Mouse (Mus musculus) bone marrow macrophage, adult 2 months (primary cell): ENCODE results near the gene Ppp3r1. TPM values are rescaled to one million over a fixed set of nuclear protein-coding genes. Genes with fewer than 3 reads are reported as not detected.
A peak's percentile ranks its signal among the peaks of the same experiment; 100 is the strongest.

Experiments used
- H3K27ac ChIP-seq: 2 replicates; pipeline ENCODE4 v1.5.1; 2012; ENCODE audit warnings: low read depth, low read length; ENCODE audit not compliant: insufficient read depth
- H3K4me1 ChIP-seq: 2 replicates; pipeline ENCODE4 v1.6.1; 2012; ENCODE audit warnings: low read length; ENCODE audit not compliant: control insufficient read depth, insufficient read depth
- H3K4me3 ChIP-seq: 2 replicates; pipeline ENCODE4 v1.5.1; 2012; ENCODE audit warnings: mild to moderate bottlenecking, low read length, moderate library complexity; ENCODE audit not compliant: insufficient read depth
- CTCF ChIP-seq: IDR thresholded peaks from 2 replicates; pipeline ENCODE4 v1.5.1; 2012; ENCODE audit warnings: low read depth, mild to moderate bottlenecking, low read length, moderate library complexity
- POLR2A ChIP-seq: IDR thresholded peaks from 2 replicates; pipeline ENCODE4 v1.6.1; 2012; ENCODE audit warnings: mild to moderate bottlenecking, low read depth, low read length, borderline replicate concordance
- polyA plus RNA-seq: library from polyadenylated mRNA; stranded (reverse); fragments of >200 nt; gene quantifications from 2 replicates; pipeline ENCODE4 v1.2.4, GENCODE M21; 2012; ENCODE audit not compliant: missing spikeins, insufficient read depth, insufficient read length

Gene Ppp3r1
- 69.7 and 76.6 TPM in 2 replicates for polyA plus RNA-seq

DNA sequence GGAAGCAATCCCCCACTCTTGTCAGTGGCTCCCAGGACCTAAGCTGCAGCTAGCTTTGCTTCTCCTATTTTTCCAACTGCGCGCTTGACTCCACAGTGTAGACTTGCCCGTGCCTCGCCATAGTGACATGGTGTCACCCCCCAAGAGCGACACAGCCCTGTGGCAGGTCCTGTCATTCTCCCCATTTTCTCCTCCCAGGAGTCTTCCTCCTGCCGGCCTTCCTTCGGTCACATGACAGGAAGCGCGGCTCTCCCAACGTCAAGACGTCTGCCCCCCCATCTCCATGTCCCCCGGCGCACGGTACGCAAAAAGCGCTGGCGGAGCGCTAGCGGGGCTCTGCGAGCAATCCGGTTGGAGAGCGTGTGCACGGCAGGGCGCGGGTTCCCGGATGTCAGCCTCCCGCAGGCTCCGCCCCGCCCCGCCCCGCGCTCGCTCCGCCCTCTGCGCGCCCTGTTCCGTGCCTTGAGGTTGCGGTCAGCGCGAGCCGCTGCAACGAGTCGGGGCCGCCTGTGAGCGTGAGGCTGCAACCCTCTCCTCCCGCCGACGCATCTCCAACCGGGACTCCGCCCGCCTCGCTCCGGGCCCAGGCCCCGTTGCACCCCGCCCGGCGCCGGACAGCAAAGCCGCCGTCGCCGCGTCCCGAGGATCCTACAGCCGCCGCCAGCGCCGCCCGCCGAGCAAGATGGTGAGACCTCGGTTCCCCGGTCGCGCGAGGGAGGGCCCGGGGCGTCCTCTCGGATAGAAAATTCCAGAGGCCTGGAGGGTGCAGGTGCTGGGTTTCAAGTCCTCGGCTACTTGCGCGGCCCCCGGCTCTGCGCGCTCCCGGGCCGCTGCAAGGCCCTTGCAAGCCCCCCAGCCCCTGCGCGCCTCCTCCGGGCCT, at the start of gene Ppp3r1:
Ppp3r1 (plus strand) TSS at position 406 of the 880 bp plus-strand sequence.
- Histone ChIP-seq H3K27ac (peak within 1 kb of the TSS; percentile 80), H3K4me3 (peak within 1 kb of the TSS; percentile 86), H3K4me1 (peaks cover 23% of the 10 kb centered on the region)
- TF ChIP-seq CTCF: no peak
- no peak; the same call in 1 of the 2 replicates for TF ChIP-seq POLR2A

DNA sequence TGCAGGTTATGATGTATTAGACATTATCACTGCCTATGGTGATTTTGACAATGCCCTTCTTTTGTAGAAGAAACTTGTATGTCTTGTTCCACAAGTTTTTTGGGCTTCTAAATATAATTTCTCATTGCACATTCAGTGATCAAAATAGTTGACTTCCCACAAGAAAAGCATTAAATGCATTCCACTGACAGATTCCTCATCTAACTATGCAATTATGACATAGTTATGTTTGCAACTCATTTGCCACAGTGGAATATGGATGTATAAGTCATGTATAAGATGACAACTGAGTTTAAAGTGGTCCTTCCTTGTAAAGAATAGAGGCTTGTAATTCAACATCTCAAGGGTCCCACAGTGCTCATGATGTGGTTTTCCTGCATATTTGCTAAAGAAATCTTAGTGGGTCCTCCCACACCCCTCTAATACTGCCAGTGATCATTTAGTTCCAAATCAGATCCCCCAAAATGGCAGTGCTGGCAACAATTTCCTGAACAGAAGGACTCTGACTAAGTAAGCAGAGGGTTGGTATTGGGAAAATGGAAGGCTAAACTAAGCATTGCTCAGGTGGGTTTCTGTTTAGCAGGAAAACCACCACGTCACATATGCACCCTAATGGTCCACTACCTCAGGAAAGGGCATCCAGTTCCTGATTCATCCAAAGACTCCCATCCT, 46.5 kb upstream of the Ppp3r1 start:
- no peak overlapping the region for H3K4me3 ChIP-seq

DNA sequence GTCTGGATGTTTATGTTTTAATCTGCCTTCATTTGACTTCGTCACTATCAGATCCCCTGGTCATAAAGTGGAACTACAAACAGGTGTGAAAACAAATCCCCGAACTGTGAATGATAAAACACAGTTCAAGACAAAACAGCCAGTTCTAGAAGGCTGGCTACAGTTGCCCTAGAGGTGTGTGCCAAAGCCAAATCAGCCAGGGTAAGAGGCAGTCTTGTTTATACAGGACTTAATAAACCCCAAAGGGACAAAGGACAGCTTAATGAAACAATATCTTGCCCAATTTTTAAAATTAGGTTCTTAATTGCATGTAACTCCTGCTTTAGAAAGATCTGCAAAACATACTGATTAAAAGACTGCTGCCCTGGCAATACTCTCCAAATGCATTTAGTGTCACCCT, 32.6 kb upstream of the Ppp3r1 start:
- no peak overlapping the region for H3K4me3 ChIP-seq
- no peak overlapping the region for H3K27ac ChIP-seq
- TF ChIP-seq CTCF: no peak
- TF ChIP-seq POLR2A: no peak
- H3K4me1 ChIP-seq: peaks cover 3% of the 10 kb centered on the region; the same call in 1 of the 2 replicates

More for the DNA sequence above, 46.5 kb upstream of the Ppp3r1 start:
- no peak overlapping the region for H3K27ac ChIP-seq
- no peaks in the 10 kb centered on the region for H3K4me1 ChIP-seq
- TF ChIP-seq POLR2A (no peak), CTCF (no peak)

DNA sequence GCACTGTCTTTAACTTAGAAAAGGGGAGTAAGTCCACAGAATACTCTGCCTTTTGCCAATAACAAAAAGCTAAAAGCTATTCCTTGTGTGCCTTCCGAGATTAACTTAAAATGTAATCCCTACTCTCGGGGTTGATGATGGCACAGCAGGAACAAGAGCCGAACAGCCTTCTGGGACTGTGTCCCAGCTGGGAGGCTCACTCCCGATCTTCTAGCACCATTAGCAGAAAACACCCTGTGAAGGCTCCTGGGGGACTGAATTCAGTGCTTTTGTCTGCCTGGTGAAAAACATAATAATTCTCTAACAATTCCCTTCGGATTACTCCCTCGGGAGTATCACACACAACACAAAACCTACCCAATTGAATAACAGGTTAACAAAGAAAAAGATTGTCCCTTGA, 23.4 kb upstream of the Ppp3r1 start:
- TF ChIP-seq POLR2A: no peak
- TF ChIP-seq CTCF: no peak
- Histone ChIP-seq H3K27ac (no peak overlapping the region), H3K4me3 (no peak overlapping the region), H3K4me1 (no peaks in the 10 kb centered on the region)

DNA sequence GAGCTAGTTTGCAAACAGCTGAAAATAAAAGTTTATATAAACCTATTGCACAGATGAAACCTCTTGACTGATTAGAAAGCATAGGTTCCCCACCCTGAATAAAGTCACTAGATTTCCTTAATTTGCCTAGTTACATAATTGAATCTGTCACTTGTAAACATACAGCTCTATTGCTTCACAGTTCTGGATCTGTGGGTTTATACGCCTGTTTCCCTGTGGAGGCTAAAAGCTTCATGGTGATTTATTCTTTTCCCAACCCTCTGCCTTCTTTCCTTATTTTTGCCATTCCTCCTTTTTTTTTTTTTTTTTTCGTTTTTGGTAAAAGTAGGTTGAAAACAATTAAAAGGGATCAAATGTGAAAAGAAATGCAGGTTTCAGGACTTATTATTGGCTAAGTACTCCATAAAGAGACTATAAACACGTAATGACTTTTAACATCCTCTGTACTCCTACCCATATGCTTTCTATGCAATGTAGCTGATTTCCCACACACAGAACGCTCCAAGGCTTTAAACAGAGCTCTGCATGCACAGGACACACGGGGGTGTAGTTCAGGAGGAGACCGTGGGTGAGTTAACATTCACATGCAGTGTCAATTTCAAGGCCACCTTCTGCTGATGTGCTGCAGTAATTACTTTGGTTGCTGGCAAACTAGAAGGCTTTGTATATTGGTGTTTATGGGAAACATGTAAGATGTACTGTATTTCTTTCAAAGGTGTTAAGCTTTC, 20.6 kb upstream of the Ppp3r1 start:
- Histone ChIP-seq H3K27ac (no peak overlapping the region), H3K4me1 (no peaks in the 10 kb centered on the region), H3K4me3 (no peak overlapping the region)
- TF ChIP-seq POLR2A: no peak
- TF ChIP-seq CTCF: no peak

DNA sequence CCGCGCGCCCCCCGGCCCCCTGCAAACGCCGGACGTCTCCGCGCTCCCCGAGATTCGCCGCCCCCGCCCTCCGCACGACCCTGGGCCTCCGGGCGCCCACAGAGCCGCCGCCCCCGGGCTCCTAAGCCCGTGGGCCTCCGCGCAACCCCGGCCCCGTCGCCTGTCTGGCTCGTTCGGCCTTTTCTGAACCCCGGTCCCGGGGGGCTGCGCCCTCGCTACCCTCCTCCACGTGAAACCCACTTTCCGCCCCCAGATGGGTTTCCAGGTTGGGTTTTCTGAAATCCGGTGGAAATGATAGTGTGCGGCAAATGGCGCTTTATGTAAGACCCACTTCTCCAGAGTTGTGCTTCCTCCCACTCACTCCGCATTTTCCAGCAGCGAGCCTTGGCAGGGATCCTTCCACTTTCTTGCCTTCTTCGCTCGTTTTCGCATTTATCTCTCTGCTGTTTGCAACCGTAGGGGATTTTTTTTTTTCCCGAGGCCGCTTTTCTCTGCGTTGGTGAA, 727 bp downstream of the Ppp3r1 start:
- H3K27ac ChIP-seq: peak overlapping the region; percentile 75
- TF ChIP-seq CTCF: no peak
- TF ChIP-seq POLR2A: no peak
- H3K4me1 ChIP-seq: peaks cover 25% of the 10 kb centered on the region
- peak overlapping the region; percentile 86 for H3K4me3 ChIP-seq

DNA sequence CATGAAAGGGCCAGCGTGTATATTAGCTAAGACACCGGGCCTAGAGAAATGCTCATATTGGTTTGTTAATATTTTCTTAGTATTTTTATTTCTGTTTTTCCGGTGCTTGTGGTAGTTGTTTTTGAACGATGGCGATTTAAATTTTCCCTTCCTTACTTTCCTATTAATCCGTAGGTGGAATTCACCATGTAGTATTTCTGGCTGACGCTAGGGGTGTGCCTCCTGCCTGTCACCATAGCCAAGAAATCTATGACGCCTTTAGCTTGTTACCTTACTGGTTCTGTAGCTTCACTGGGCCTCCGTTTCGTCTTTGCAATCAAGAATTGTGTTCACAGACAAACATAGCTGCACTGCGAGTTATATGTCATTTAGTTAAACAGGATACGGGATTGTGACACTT, 1.2 kb downstream of the Ppp3r1 start:
- H3K4me1 ChIP-seq: peaks cover 28% of the 10 kb centered on the region
- H3K27ac ChIP-seq: peak overlapping the region; percentile 75
- no peak for TF ChIP-seq CTCF
- TF ChIP-seq POLR2A: no peak
- H3K4me3 ChIP-seq: peak overlapping the region; percentile 86

DNA sequence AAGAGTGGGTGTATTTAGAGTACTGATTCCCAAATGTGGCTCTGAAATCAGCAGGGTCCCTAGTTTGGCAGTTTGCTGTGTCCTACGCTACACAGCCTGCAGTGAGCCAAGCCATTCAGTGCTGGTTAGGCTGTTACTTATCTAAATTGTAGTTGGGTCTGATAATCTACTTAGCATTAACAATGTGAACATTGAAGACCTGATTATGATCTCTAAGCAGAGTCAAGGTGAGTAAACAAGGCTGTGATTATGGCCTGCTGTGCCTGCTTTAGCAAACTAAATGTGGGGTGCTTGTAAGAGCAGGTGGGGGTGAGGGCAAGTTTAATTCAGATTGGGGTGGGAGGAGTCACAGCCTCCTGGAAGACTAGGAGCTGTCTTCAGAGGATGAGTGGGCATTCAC, 4.9 kb downstream of the Ppp3r1 start:
- Histone ChIP-seq H3K27ac (no peak overlapping the region), H3K4me1 (peaks cover 43% of the 10 kb centered on the region), H3K4me3 (no peak overlapping the region)
- no peak for TF ChIP-seq POLR2A
- no peak for TF ChIP-seq CTCF

DNA sequence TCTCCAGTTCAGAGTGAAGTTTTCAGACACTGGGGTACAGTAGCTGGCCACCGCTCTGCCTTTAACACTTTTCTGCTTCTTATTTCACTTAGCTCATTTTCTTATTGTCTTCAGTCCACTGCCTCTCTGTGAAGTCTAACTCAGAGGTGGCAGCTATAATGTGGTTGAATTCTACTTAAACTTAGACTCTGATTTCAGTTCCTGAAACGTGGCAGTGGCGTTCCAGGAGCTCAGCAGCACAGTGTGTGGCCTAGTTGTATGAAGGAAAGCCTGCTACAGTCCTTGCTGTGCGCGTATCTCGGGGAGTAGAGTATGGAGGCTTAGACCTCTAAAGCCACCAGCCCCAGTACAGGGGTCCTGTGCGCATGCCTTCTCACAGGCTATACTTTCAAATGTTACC, 7.6 kb downstream of the Ppp3r1 start:
- Histone ChIP-seq H3K27ac (0 out of 2 replicates have a peak overlapping the region, but pooled peaks have one; percentile 4), H3K4me3 (no peak overlapping the region), H3K4me1 (peaks cover 51% of the 10 kb centered on the region)
- TF ChIP-seq CTCF (no peak), POLR2A (no peak)
